Mouse (Mus musculus) megakaryocyte progenitor cell, adult 5-6 weeks (primary cell): ENCODE measurements around the gene Meltf. TPM values are rescaled to one million over a fixed set of nuclear protein-coding genes. Genes with fewer than 3 reads are reported as not detected.

Source experiments
- ATAC-seq: replicated peaks from 2 replicates; pipeline ENCODE4 v1.8.0; 2016; ENCODE audit warnings: mild to moderate bottlenecking, moderate TSS enrichment, inconsistent platforms; ENCODE audit not compliant: poor library complexity
- total RNA-seq, 2 experiments: library from RNA; stranded (forward) in 1 of 2; stranded (reverse) in 1 of 2; fragments of 157-497, 149-512 nt in 1 of 2; fragments of 200-1000 nt in 1 of 2; gene quantifications; 2 replicates each; pipeline versions ENCODE4 v1.2.3 to v1.2.4; 2015 to 2017

Gene Meltf
- total RNA-seq, 2 experiments from 2014 or later: not detected

- no peak for ATAC-seq
Measured at GRCm38 (mm10) chr16:31893396-31894141, 15.0 kb downstream of the Meltf start.

DNA sequence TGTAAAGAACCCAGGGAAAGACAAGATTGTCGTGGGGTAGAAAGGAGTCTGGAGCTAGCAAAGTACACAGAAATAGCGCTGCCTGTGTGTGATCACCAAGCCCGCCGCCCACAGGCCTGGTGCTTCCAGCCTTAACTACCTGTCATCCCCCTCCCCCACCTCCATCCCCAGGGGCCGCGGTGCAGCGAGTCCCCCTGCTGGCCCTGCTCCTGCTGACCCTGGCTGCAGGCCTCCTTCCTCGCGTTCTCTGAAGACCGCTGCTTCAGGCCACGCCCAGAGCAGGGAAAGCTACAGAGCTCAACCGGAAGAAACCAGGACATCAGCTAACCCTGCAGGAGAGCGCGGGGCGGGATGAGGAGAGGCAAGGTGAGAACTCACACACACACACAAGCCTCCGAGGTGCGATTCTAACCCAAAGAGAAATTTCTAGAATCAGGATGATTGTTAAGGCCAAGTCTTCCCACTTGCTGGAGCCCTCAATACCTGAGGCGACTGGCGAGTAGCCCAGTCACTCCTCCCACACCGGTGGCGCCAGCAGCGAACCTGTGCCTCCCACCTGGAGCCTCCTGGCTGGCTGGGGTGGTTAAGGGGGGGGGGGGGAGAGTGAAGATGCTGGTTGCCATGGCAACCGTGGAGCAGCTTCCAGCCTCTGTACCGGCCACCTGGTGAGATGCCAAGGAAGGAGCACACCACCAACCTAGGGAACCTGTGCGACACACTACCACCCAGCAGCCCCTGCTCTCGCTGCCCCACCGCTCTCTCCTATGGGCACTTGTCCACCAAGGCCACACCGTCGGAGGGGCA, 18.6 kb downstream of the Meltf start:
- peak; percentile 48; the same call in 1 of the 2 replicates for ATAC-seq

DNA sequence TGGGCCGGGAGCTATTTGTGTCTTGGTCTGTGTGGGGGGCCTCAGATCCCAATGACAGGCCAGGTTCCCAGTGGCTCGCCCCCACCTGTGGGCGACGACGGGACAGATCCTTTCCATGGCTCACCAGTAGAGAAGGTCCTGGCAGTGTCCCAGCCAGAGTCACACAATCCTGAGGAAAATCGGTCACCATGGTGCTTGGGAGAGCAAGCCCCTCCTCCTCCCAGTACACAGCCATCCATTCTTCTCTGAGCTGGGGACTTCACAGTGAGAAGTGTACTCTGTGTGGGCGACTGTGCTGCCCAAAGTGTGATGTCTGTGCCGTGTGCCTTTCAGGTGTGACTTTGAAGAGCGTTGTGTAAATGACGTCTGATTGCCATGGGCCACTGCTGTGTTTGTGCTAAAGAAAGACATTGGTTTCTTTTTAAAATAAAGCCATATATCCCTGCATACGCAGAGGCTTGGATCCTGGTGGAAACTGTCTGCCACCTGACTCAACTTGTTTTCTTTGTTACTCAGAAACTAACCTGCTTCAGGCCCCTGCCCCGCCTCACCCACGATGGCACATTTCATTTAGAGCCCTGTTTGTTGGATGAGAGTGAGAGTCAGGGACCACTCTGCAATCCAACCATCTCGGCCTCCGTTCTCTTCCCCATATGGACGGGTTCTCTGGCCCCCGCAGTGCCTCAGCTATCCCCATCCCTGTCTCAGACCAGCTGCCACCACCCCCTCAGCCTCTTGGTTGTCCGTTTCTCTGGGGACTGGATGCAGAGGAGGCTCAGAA, 20.1 kb downstream of the Meltf start:
- no peak for ATAC-seq

DNA sequence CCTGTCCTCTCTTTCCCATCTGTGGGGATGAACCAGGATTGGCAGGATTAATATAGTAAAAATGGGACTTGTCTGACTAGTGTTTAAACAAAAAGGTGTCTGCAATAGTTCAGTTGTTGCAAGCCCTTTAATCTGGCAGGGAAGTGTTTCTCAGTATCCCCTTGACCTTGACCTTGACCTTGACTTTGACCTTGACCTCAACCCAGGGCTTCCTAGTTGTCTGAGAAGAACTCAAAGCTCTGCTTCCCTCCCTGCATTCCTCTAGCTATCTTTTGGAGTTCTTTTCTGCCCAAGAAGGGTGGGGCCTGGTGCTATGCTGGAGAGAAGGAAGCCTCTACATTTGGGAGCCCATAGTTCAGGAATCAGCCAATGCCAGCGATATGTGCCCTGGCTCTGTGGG, 23.3 kb downstream of the Meltf start:
- no peak for ATAC-seq

DNA sequence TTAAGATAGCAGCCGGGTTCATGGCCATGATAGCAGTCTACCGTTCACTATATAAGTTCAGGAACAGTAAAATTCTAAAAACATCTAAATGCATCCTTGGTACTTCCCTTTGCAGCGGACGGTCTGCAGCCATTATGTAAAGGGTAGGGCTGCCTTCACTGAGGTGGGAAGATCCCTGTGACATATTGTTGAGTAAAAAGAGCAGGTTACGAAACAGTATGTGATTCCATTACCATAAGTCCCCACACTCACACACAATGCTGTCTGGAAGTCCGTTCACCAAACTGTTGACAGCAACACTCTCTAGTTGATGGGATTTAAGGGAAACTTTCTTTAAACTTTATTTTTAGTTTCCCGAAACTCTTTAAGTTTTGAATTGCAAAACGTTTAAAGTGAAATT, 24.6 kb downstream of the Meltf start:
- ATAC-seq: no peak

GRCm38 (mm10) chr16:31905331-31905730, 26.7 kb downstream of the Meltf start:
- ATAC-seq: no peak

DNA sequence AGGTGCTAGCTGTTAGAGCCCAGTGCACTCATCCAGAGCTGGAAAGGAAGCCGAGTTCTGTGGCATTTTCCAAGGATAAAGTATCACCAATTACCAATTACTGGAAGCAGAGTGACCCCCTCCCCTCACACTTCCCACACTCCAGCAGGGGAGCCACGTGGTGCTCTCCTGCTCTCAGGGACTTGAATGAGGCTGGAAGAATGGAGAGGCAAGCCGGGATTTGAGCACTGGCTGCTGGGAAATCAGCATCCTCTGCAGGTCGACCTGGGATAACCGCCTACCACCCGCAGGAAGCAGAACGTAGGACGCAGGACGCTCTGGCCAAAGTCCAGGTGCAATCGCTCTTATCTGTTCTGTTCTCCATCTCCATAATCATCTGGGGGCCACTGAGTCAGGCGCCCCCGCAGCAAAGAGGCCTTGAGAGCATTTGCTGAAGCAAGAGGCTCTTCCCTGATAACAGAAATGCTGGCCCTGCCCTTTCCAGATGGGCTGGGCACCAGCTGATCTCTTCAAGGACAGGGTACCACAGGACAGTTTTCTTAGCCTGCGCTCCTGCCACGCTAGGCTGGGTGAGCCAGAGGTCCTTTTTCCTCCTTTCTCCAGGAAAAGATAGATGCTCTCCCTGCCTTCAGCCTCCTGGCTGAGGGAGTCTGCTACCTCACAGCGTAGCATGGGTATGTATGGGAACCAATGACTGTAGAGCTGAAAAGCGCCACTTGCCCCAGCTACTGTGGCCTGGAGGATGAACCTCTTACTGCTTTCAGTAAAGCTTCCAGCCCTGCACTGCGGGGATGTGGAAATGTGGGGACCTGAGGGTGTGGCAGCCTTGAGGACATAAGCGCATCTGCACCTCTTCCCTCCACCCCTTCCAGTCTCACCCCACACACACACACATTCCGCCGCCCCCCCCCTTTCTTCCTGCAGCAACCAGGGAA, 27.5 kb downstream of the Meltf start:
- ATAC-seq: no peak

DNA sequence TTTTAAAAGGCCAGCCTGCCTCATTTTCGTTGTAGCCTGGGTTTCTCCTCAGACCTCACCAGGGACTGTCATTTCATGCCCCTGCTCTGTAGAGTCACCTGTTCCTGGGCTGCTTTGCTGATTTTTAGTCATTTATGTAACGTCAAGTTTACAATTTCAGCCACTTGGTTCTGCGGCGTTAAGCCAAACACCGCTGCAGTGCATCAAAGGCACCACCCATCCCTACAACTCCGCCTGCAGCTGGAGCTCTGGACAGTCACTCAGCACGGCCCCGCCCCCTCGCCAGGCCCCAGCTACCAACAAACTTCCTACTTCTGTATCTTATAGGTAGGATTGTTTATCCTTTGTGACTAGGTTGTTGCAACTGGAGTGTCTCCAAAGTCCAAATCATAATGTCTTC, 28.3 kb downstream of the Meltf start:
- ATAC-seq: peak; percentile 81

DNA sequence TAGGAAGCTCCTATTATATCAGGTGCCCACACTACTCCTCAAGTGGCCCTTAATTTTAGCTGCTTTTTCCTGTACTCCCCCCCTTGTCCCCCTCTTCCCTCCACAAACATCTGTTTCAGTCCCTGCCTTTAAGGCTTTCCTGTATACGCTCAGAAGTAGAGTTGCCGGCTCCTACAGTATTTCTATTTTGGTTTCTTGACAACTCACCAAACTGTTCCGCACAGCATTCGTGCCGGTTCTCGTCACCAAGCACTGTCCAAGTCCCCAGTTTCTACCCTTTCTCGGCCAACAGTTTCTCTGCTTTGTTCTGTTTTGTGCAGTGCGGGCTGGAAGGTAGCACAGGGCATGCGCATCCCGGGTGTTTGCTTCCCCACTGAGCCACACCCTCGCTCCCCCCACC, 30.3 kb downstream of the Meltf start:
- ATAC-seq: no peak

- ATAC-seq: no peak
Measured at GRCm38 (mm10) chr16:31910281-31910847, 31.8 kb downstream of the Meltf start.

GRCm38 (mm10) chr16:31917776-31918175, 39.2 kb downstream of the Meltf start:
- ATAC-seq: no peak

DNA sequence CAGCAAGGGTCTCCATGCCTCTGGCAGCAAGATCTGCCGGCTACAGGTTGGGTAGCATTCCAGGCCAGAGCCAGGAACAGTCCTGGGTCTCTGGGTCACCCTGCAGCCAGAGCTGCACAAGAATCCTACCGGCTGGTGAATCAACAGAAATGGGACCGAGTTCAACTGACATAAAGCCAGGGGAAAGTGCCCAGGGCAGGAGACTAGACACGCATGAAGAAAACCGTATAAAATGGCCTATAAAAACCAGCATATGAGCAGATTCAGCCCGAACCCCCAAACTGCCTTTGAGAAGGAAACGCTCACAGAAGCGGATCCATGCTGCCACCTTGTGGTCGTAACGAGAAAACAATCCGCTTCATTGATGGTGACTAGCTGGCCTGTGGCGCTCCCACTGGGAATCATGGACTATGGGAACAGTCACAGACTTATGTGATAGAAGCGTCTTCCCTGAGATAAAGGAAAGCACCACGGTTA, 39.7 kb downstream of the Meltf start:
- ATAC-seq: peak; percentile 94

GRCm38 (mm10) chr16:31924368-31924767, 45.8 kb downstream of the Meltf start:
- ATAC-seq: no peak

DNA sequence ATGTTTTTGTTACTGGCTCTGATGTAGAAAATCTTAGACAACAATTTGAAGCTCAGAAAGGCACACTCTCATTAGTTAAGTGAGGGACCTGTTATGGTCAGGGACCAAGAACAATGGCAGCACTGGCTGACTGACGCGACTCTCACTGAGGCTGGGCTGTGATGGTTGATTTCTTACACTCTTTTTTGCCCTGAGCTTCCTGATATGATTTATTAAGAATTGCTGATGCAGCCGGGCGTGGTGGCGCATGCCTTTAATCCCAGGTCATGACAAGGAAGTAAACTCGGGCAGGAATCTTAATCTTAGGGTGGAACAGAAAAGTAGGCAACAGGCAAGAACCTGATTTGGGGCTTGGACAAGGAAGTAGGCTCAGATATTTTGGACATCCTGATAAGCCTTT, 47.5 kb downstream of the Meltf start:
- no peak for ATAC-seq

DNA sequence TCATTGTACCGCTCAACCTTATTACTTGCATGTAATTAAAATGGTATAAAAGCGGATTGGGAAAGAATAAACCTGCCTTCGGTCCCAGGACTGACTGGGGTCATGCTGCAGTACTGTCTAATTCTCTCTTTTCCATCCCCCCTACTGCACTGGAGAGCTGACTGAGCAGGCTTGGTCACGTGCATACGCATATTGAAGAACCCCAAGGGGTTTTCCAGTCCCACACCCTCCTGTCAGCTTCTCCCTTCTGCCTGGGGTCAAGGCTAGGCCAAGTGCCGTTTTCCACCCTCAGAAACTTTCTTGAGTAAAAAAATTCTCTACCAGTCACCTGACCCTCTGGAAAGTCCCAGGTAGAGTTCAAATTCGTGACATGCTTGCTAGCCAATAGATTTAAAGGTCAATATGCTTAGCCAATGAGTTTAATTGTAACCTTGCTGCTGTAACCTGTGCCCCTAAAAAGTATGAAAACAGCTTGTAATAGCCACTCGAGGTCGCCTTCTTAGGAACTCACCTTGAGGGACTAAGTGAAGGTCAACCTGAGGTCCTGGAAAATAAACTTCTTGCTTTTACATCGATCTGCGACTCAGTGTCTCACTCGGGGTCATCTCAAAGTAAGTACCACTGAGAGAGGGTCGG, 48.1 kb downstream of the Meltf start:
- ATAC-seq: no peak

DNA sequence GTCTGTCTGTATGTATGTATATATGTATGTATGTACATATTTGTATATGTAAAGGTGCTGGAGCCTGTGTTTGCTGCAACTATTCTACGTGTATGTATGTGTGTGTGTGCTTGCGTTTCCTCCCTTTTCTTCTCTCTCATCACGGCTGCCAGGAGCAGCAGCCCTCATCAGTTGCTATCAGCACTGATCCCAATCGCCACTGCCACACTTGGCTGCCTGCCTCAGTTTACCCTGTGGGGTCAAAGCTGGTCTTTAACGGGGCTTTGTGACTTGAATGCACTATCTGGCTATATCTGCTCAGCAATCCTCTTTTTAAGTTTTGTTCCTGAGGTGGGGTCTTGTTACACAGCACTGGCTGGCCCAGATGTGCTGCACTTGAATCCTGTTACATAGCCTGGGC, 48.8 kb downstream of the Meltf start:
- ATAC-seq: no peak

DNA sequence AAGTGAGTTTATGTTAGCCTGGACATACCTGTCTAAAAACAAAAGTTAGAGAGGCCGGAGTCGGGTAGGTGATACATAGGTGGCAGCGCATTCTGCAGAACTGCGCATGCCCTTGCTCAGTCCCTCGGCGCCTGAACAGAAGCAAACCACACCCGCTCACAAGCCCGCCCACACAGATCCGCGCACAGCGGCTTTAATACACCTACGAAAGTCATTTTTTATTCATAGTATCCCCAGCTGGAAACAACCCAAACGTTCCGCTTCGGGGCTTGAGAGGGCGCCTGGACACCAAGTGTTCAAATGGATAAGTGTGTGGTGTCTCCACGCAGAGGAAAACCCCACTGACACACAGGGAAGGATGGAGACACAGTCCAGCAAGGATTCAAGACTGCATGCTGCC, 52.7 kb downstream of the Meltf start:
- ATAC-seq: no peak

DNA sequence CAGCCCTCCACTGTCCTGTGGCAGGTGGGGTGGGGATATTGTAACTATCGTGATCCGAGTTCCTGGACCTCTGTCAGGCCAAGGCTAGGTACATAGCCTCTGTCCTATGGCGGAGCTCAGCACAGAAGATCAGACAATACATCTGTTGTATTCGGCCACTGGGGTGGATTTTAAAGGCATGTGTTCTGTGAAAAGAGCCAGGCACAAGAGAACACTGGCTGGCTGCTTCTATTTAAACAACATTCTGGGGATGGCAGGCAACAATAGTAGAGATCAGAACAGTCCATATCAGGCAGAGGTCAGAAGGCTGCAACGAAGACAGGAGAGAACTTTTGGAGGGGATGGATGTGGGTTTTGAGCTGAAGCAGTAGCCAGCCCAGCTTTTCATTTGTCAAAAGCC, 53.6 kb downstream of the Meltf start:
- no peak for ATAC-seq
